ENCODE assay signal across 8 mouse cellular contexts in the genomic region with DNA sequence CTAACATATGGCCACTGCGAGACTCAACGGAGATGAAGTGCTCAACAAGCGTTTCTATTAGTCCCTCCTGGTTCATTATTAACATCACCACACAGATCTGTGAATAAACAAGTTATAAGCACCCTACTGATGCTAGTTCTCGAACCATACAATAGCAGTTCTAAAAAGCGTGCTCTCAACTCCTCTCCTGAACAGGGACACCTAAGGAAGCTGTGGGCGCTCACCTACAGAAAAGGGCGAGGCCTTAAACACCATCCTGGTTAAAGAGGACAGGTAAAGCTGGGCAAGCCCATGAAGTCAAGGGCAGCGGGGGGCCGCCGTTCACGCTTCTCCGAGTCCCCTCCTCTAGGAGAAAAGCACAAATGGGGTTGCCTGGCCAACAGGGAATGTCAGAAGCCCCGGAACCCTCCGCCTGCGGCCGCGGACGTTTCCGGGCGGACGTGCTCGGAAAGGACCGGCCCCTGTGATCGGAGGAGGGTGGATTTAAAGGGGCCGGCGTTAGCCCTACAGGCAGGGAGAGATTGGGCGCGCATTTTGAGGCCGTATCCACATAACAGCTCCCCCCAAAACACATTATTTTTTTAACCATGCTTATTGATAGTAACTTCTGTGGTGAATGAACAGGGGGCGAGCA. TPM values are rescaled to one million over a fixed set of nuclear protein-coding genes. Genes with fewer than 3 reads are reported as not detected.
A peak's percentile ranks its signal among the peaks of the same experiment; 100 is the strongest.
DNase-seq lines count a peak whose midpoint lies in the region; ATAC-seq and TF ChIP-seq lines count a peak whose summit lies in the region.

No protein-coding gene starts in this region.

- WGBS in lung, embryonic 16.5 days, result under 1% methylated on average over 30 of the region's 30 CpGs
- WGBS in thymus, adult 2 months, result 3% methylated on average over 30 of the region's 30 CpGs

- peak overlapping the region; percentile 64 for H3K4me2 ChIP-seq in lung, embryonic 16.5 days (ENCODE audit: low read depth, low read length)

- peaks cover 17% of the 10 kb centered on the region for H3K4me1 ChIP-seq in lung, embryonic 16.5 days (replicated peaks; ENCODE audit: control insufficient read depth, insufficient read depth, low read length)
- H3K4me1 ChIP-seq in thymus, adult 2 months (replicated peaks; ENCODE audit: control insufficient read depth, insufficient read depth, low read length), result peaks cover 13% of the 10 kb centered on the region

- H3K27ac ChIP-seq in lung, embryonic 16.5 days (ENCODE audit: low read length), result peak overlapping the region; percentile 52
- no peak overlapping the region for H3K27ac ChIP-seq in thymus, adult 2 months (ENCODE audit: control insufficient read depth, insufficient read depth, low read length)

- H3K9ac ChIP-seq in lung, embryonic 16.5 days (ENCODE audit: low read length), result peak overlapping the region; percentile 78

- TF ChIP-seq CTCF in thymus, adult 2 months (IDR thresholded peaks at IDR 0.05; ENCODE audit: borderline replicate concordance, control insufficient read depth, extremely low read depth, insufficient read depth, low read length, poor library complexity), result no peak

- no peaks in the 10 kb centered on the region for H3K9me3 ChIP-seq in lung, embryonic 16.5 days (ENCODE audit: control insufficient read depth, low read length)

- TF ChIP-seq POLR2A in thymus, adult 2 months (IDR thresholded peaks at IDR 0.05; ENCODE audit: control insufficient read depth, extremely low read depth, insufficient read depth, low read length, poor library complexity), result no peak

- H3K36me3 ChIP-seq in lung, embryonic 16.5 days (ENCODE audit: control insufficient read depth, insufficient read depth, low read length), result no peaks in the 10 kb centered on the region
- no peaks in the 10 kb centered on the region for H3K36me3 ChIP-seq in thymus, adult 2 months (ENCODE audit: control insufficient read depth, insufficient read depth, low read length)

- peak; percentile 84 to 89 for ATAC-seq in hematopoietic stem cell, adult 5-6 weeks (replicated peaks in 1 of 2; ENCODE audit: insufficient read depth in 1 of 2, low FRiP score in 2 of 2, low TSS enrichment in 1 of 2, low read depth in 1 of 2, poor library complexity in 2 of 2, severe bottlenecking in 2 of 2)
- peak; percentile 80 for ATAC-seq in lung, embryonic 16.5 days (ENCODE audit: low read depth)

- H3K27me3 ChIP-seq in lung, embryonic 16.5 days (ENCODE audit: control insufficient read depth, insufficient read depth, low read depth, low read length), result no peaks in the 10 kb centered on the region
- peaks cover 20% of the 10 kb centered on the region for H3K27me3 ChIP-seq in thymus, adult 2 months (ENCODE audit: control insufficient read depth, insufficient read depth, low read length)

- peak; percentile 83 for DNase-seq in MEL-GATA-1-ER (ENCODE audit: extremely low read depth, low read depth)
- peak; percentile 89 for DNase-seq in cerebellum, adult 8-10 months
- DNase-seq in forelimb bud, embryonic 11.5 days (ENCODE audit: low read depth, low spot score), result peak; percentile 85
- peak; percentile 75 for DNase-seq in layer of hippocampus, adult 9-11 months
- peak; percentile 69 for DNase-seq in ovary, adult 18-20 months (ENCODE audit: low spot score)
- peak; percentile 69 for DNase-seq in thymus, adult 2 months

- peak overlapping the region; percentile 74 for H3K4me3 ChIP-seq in lung, embryonic 16.5 days (ENCODE audit: low read length)
- H3K4me3 ChIP-seq in thymus, adult 2 months (ENCODE audit: control insufficient read depth, insufficient read depth, low read length), result peak overlapping the region; percentile 57

RNA-seq across cellular contexts. Expression of a gene that starts 2.8 kb away (rescaled TPM):
- total RNA-seq in hematopoietic stem cell, adult 5-6 weeks (2017), result 6.1 and 7.4 TPM in 2 replicates
- 8.4 and 9.5 TPM in 2 replicates for polyA plus RNA-seq in lung, embryonic 16.5 days (2015; fragmentation: Nextera tagmentation; extraction: Ambion mirVana)
- polyA plus RNA-seq in thymus, adult 2 months (2012; rRNA removed), result 5.6 and 7.9 TPM in 2 replicates

RNA-seq across cellular contexts. Expression of a gene that starts 12.4 kb away (rescaled TPM):
- total RNA-seq in hematopoietic stem cell, adult 5-6 weeks (2017), result 134 and 162 TPM in 2 replicates
- 113 and 120 TPM in 2 replicates for polyA plus RNA-seq in lung, embryonic 16.5 days (2015; fragmentation: Nextera tagmentation; extraction: Ambion mirVana)
- polyA plus RNA-seq in thymus, adult 2 months (2012; rRNA removed), result 85.0 and 89.8 TPM in 2 replicates
